Mouse (Mus musculus): ENCODE measurements around the gene Grm3.

GRCm38 (mm10) chr5:9748184-9748583 lies 23.2 kb upstream of the Grm3 start:
- TF ChIP-seq EP300 (IDR thresholded peaks at IDR 0.05; ENCODE audit: low read depth) (no peak), CTCF (IDR thresholded peaks at IDR 0.05; ENCODE audit: low read depth) (no peak)

Data from liver, postnatal 0 days (tissue).